Mouse (Mus musculus) urinary bladder, adult 18-20 months (tissue): ENCODE results near the gene Nhp2.

Source experiments
- DNase-seq, 2 experiments: peaks; one replicate each; pipeline ENCODE4 v3.0.0; 2022; ENCODE audit warnings: low spot score in 2 of 2, mixed read lengths in 2 of 2

Nhp2 gene

DNA sequence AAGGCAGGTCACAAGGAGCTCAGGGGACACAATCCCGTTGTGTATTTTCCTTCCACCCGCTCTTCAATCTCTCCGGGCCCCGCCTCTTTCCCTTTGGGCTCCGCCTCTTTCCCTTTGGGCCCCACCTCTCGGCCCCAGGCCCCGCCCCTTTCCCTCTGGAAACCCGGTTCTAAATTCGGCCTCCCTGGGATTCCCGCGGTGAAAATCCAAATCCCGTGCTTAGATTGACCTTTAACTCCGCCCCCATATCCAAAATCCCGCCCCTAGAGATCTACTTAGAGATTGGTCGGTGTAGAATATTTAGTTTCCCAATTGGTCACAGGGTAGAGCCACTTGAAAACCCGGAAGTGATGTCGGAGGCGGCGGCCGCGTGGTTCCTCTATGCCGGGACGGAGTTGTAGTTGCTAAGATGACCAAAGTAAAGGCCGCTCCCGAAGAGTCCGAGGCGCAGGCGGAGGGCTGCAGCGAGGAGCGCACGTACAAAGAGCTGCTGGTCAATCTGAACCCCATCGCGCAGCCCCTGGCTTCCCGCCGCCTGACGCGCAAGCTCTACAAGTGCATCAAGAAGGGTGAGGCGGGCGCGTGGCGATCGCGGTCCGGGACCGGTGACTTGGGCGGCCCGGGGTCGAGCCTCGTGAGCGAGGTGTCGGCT, at the start of gene Nhp2:
Nhp2 (plus strand) TSS at position 327 of the 652 bp plus-strand sequence.
- peak; percentile 90 to 92 for DNase-seq

DNA sequence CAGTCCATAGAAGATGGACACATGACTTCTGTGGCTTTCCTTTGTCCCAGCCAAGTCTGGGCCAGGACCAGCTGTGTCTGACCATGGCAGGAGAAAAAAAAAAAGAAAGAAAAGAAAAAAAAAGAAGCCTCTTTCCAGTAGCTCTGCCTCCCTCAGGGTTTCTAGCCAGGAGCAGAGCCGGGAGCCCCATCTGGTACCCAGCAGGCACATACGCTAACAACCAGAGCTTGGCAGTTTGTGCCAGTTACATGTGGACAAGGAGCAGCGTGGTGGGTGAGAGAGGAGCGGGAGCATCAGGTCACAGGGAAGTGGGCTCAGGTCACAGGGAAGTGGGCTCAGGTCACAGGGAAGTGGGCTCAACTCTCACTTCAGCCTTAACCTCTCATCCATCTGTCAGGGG, 43.1 kb upstream of the Nhp2 start:
- DNase-seq, result no peak

- DNase-seq, result no peak
Measured at GRCm38 (mm10) chr11:51577587-51577986, 41.9 kb upstream of the Nhp2 start.

DNA sequence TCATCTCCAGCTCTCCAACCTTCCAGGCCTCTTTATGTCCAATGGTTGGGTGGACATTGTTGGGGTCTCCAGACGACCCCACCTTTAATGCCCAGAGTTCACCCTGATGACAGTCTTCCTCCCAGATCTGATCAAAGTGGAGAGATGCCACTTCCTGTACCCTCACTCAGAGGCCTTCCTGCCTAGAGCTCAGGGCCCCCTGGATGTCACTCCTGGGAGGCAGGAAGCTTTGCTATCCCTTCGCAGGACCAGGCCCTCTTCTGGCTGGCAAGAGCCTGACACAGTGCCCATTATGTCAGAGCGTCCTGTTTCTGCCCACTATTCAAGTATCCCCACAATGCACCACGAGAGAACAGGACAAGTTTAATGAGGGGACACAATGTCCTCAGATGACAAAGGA, 40.5 kb upstream of the Nhp2 start:
- DNase-seq, result no peak

DNA sequence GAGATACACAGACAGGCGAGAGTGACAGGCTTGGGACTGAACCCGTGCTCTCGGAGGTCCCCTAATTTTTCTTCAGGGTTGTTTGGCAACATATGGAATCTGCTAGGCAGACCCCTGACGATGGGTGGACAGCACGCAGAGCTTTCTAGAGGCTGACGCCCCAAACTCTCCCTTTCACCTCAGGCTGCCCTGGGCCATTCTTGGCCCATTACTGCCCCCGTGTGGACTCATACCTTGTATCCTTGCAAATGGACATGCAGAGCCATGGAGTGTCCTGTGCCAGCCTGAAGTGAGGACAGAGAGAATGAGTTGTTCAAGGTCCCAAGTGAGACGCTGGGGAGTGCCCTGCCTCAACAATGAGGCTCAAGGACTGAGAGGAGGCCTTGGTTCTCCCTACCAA, 36.8 kb upstream of the Nhp2 start:
- DNase-seq, result peak; percentile 37 to 54

- peak; percentile 11 to 33 for DNase-seq
Measured at GRCm38 (mm10) chr11:51584057-51584430, 35.5 kb upstream of the Nhp2 start.

- peak; percentile 98 to 99 for DNase-seq
Measured at GRCm38 (mm10) chr11:51584431-51585248, 34.9 kb upstream of the Nhp2 start, which contains the start of gene Phykpl. Gene Phykpl (plus strand): TSS chr11:51584757.

GRCm38 (mm10) chr11:51585608-51586252, 33.8 kb upstream of the Nhp2 start:
- no peak for DNase-seq

DNA sequence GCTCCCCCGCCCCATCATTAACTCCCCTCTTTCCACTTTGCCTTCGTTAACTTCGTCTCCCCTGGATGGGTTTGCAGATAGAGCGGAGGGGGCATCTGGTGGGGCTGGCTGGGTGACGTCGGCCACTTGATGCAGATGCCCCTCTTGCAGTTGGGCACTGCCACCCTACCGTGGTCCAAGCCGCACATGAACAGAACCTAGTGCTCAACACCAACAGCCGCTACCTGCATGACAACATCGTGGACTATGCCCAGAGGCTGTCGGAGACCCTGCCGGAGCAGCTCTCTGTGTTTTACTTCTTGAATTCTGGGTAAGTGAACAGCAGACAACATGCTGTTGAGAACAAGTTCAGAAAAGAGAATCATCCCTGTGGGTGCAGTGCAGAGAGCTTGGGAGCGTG, 33.1 kb upstream of the Nhp2 start:
- DNase-seq, result no peak

GRCm38 (mm10) chr11:51587059-51587458, 32.5 kb upstream of the Nhp2 start:
- DNase-seq, result no peak

- DNase-seq, result no peak
Measured at GRCm38 (mm10) chr11:51588833-51589232, 30.7 kb upstream of the Nhp2 start.

DNA sequence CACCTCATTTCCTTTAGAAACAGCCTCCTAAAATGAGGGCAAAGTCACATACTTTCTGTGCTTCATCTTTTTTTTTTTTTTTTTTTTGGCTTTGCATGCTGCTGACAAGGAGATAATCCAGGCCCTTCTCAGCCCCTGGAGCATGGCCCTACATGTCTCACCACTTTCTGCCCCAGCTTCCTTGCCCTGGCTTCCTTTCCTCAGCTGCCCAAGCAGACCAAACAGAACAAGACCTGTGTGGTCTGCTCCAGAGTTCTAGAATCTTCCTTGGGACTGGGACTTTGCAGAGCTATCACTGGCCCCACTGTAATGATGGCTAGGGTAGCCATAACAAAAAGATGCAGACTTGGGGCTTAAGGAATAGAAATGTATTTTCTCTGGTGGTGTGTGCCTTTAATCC, 29.5 kb upstream of the Nhp2 start:
- no peak for DNase-seq

DNA sequence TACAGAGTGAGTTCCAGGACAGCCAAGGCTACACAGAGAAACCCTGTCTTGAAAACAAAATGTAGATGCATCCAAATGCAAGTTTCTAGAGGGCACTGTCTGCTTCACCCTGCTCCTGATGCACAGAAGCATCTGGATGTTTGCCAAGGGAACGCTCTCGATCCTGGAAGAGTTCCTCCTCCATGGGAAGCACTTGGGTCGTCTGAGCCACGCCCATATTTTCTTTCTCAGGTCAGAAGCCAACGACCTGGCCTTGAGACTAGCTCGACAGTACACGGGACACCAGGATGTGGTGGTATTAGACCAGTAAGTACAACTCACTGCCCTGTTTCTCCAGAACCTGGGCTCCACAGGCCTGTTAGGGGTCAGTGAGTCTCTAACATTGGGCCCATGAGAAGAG, 28.4 kb upstream of the Nhp2 start:
- DNase-seq, result no peak

GRCm38 (mm10) chr11:51591915-51592314, 27.6 kb upstream of the Nhp2 start:
- no peak for DNase-seq

- DNase-seq, result no peak
Measured at GRCm38 (mm10) chr11:51593368-51593767, 26.2 kb upstream of the Nhp2 start.

GRCm38 (mm10) chr11:51593849-51594248, 25.7 kb upstream of the Nhp2 start:
- DNase-seq, result no peak

GRCm38 (mm10) chr11:51594715-51595350, 24.7 kb upstream of the Nhp2 start:
- DNase-seq, result no peak

DNA sequence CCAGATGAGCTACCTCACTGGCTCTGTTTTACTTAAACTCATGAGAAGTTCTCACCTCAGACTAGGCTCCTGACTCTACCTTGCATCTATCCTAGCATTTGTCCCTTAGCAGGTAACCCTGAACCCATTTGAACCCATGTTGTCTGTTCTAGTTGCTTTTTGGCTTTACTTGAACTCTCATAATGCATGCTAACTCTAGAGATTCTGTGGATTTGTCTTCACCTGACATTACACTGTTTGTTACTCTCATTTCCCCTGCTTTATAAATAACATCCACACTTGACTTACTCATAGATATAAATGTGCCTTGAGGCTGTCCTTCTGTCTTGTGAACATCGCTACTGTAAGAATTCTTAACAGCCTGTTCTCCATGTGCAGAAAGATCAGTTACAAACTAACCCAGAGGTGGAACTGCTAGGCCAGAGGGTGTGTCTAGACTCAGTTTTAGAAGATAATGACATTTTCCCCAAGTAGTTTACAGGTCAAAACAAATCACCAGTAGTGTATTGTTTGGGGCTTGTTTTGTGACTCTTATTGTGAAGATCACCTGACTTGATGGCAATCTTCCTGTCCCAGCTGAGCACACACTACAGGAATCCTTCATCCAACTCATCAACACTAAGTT, 24.0 kb upstream of the Nhp2 start:
- no peak for DNase-seq

DNA sequence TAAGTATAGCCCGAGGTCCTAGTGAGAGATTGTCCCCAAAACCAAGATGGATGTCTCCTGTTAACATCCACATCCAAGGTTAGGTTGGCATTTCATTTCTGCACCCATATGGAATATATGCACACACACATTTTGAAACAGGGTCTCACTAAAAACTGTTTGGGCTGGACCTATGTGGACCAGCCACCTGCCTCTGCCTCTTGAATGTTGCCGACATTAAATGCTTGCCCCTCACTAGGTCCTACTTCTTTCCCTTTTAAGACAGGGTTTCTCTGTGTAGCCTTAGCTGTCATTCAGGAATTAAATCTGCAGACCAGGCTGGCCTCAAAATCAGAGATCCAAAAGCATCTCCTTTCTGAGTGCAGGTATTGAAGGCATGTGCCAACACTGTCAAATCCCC, 22.0 kb upstream of the Nhp2 start:
- no peak for DNase-seq

DNA sequence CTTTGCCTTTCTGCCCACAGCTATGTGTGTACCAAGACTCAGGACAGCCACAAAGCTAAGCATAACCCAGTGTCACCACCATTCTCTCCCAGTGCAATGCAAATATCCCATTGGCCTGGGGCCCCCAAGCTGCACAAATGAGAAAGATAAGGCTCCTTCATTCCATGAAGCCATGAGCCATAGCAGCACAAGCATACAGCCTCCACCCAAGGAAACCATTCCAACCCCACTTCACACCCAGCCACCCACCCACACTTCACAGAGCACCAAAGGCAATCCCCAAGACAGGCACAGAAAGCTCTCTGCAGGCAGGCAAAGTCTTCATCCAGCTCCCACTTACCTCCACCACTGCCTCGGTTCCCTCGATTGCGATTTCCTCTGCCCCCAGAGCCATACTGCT, 17.3 kb upstream of the Nhp2 start:
- no peak for DNase-seq

- DNase-seq, result peak; percentile 81 to 88
Measured at GRCm38 (mm10) chr11:51605602-51606446, 13.7 kb upstream of the Nhp2 start.
